Mouse (Mus musculus) intestine, embryonic 15.5 days (tissue): ENCODE measurements around the gene Max. TPM values are rescaled to one million over a fixed set of nuclear protein-coding genes. Genes with fewer than 3 reads are reported as not detected.

Experiments used
- ATAC-seq: fragments of 200-750 bp; cut with Nextera tagmentation; 2 replicates; pipeline ENCODE4 v1.8.0; 2017; ENCODE audit warnings: moderate TSS enrichment, moderate library complexity
- H3K27ac ChIP-seq: fragments of 300-500 bp; sonication (generic); 2 replicates; pipeline ENCODE4 v1.5.1; 2015; ENCODE audit warnings: mild to moderate bottlenecking, inconsistent platforms
- H3K27me3 ChIP-seq: fragments of 300-500 bp; sonication (generic); replicated peaks from 2 replicates; pipeline ENCODE4 v1.6.1; 2015; ENCODE audit warnings: inconsistent platforms
- H3K36me3 ChIP-seq: fragments of 300-500 bp; sonication (generic); 2 replicates; pipeline ENCODE4 v1.6.1; 2015; ENCODE audit warnings: inconsistent platforms
- H3K4me1 ChIP-seq: fragments of 300-500 bp; sonication (generic); replicated peaks from 2 replicates; pipeline ENCODE4 v1.6.1; 2015; ENCODE audit warnings: inconsistent platforms
- H3K4me2 ChIP-seq: fragments of 300-500 bp; sonication (generic); replicated peaks from 2 replicates; pipeline ENCODE4 v1.6.1; 2015; ENCODE audit warnings: mild to moderate bottlenecking, inconsistent platforms
- H3K4me3 ChIP-seq: fragments of 300-500 bp; sonication (generic); replicated peaks from 2 replicates; pipeline ENCODE4 v1.5.1; 2015; ENCODE audit warnings: inconsistent platforms
- H3K9ac ChIP-seq: fragments of 300-500 bp; sonication (generic); 2 replicates; pipeline ENCODE4 v1.6.1; 2015; ENCODE audit warnings: inconsistent platforms
- H3K9me3 ChIP-seq: fragments of 300-500 bp; sonication (generic); 2 replicates; pipeline ENCODE4 v1.6.1; 2016; ENCODE audit warnings: inconsistent platforms
- WGBS: fragments of 180-500 bp; shearing (Covaris S2); methylation state at CpG from one replicate; pipeline ENCODE4 v1.1.7; 2015; 5-methylcytosine and 5-hydroxymethylcytosine counted together
- polyA plus RNA-seq: library from polyadenylated mRNA; unstranded; fragments of >200 nt; fragmentation: Nextera tagmentation; extraction: Ambion mirVana; gene quantifications from 2 replicates; pipeline ENCODE4 v1.2.1, GENCODE M21; 2015

Gene Max
- polyA plus RNA-seq, 1 experiment from 2014 or later: 13.1 TPM

GRCm38 (mm10) chr12:76982818-76983471 is 20.9 kb upstream of the Max start:
- H3K27ac ChIP-seq: no peak overlapping the region
- H3K36me3 ChIP-seq: no peaks in the 10 kb centered on the region
- peak; percentile 45 for ATAC-seq
- no peaks in the 10 kb centered on the region for H3K9me3 ChIP-seq
- H3K27me3 ChIP-seq: no peaks in the 10 kb centered on the region
- WGBS: 37% methylated on average over 16 of the region's 16 CpGs
- no peak overlapping the region for H3K4me3 ChIP-seq
- no peaks in the 10 kb centered on the region for H3K4me1 ChIP-seq
- H3K9ac ChIP-seq: no peak overlapping the region
- no peak overlapping the region for H3K4me2 ChIP-seq

GRCm38 (mm10) chr12:76979530-76979929 is 17.5 kb upstream of the Max start:
- no peak for ATAC-seq
- Histone ChIP-seq H3K4me2 (no peak overlapping the region), H3K9ac (no peak overlapping the region), H3K27ac (no peak overlapping the region), H3K27me3 (no peaks in the 10 kb centered on the region), H3K4me1 (no peaks in the 10 kb centered on the region), H3K9me3 (no peaks in the 10 kb centered on the region), H3K4me3 (no peak overlapping the region), H3K36me3 (no peaks in the 10 kb centered on the region)
- 81% methylated on average over 3 of the region's 3 CpGs for WGBS

- Histone ChIP-seq H3K27ac (no peak overlapping the region), H3K9me3 (no peaks in the 10 kb centered on the region)
These were observed 10.7 kb upstream of the Max start for GRCm38 (mm10) chr12:76972669-76973068.

GRCm38 (mm10) chr12:76972241-76972640 is 10.2 kb upstream of the Max start:
- H3K27ac ChIP-seq: no peak overlapping the region
- H3K4me1 ChIP-seq: no peaks in the 10 kb centered on the region
- no peaks in the 10 kb centered on the region for H3K9me3 ChIP-seq
- H3K4me2 ChIP-seq: no peak overlapping the region
- no peak overlapping the region for H3K9ac ChIP-seq
- ATAC-seq: no peak
- H3K4me3 ChIP-seq: no peak overlapping the region
- no peaks in the 10 kb centered on the region for H3K27me3 ChIP-seq
- H3K36me3 ChIP-seq: no peaks in the 10 kb centered on the region
- 86% methylated on average over 11 of the region's 11 CpGs for WGBS

More at GRCm38 (mm10) chr12:76972669-76973068, 10.7 kb upstream of the Max start:
- 79% methylated on average over 10 of the region's 10 CpGs for WGBS
- H3K4me2 ChIP-seq: no peak overlapping the region
- no peak overlapping the region for H3K4me3 ChIP-seq
- no peak for ATAC-seq
- H3K36me3 ChIP-seq: no peaks in the 10 kb centered on the region
- H3K9ac ChIP-seq: no peak overlapping the region
- no peaks in the 10 kb centered on the region for H3K4me1 ChIP-seq
- no peaks in the 10 kb centered on the region for H3K27me3 ChIP-seq

- Histone ChIP-seq H3K27me3 (no peaks in the 10 kb centered on the region), H3K27ac (no peak overlapping the region), H3K9ac (no peak overlapping the region), H3K36me3 (no peaks in the 10 kb centered on the region), H3K9me3 (no peaks in the 10 kb centered on the region), H3K4me1 (no peaks in the 10 kb centered on the region), H3K4me3 (no peak overlapping the region), H3K4me2 (no peak overlapping the region)
- WGBS: 63% methylated on average over 7 of the region's 7 CpGs
- 0 out of 2 replicates have a peak, but pooled peaks have one; percentile 41 for ATAC-seq
These were observed 9.7 kb upstream of the Max start for GRCm38 (mm10) chr12:76971642-76972221.

- 24% methylated on average over 4 of the region's 4 CpGs for WGBS
- no peak overlapping the region for H3K9ac ChIP-seq
- peaks cover 2% of the 10 kb centered on the region for H3K4me1 ChIP-seq
- H3K36me3 ChIP-seq: no peaks in the 10 kb centered on the region
- H3K9me3 ChIP-seq: no peaks in the 10 kb centered on the region
- no peak for ATAC-seq
- H3K27ac ChIP-seq: no peak overlapping the region
- H3K27me3 ChIP-seq: no peaks in the 10 kb centered on the region
- no peak overlapping the region for H3K4me2 ChIP-seq
- H3K4me3 ChIP-seq: no peak overlapping the region
These were observed 3.9 kb upstream of the Max start for GRCm38 (mm10) chr12:76965876-76966275.

GRCm38 (mm10) chr12:76965089-76965488 is 3.1 kb upstream of the Max start:
- Histone ChIP-seq H3K36me3 (no peaks in the 10 kb centered on the region), H3K27me3 (no peaks in the 10 kb centered on the region), H3K4me2 (no peak overlapping the region), H3K9me3 (no peaks in the 10 kb centered on the region), H3K4me1 (peaks cover 8% of the 10 kb centered on the region), H3K9ac (no peak overlapping the region), H3K27ac (no peak overlapping the region), H3K4me3 (no peak overlapping the region)
- no peak for ATAC-seq
- WGBS: 43% methylated on average over 5 of the region's 5 CpGs

- Histone ChIP-seq H3K9me3 (no peaks in the 10 kb centered on the region), H3K4me2 (peak overlapping the region; percentile 77), H3K4me3 (peak overlapping the region; percentile 94), H3K36me3 (peaks cover 6% of the 10 kb centered on the region; the same call in 1 of the 2 replicates), H3K9ac (peak overlapping the region; percentile 88), H3K27ac (peak overlapping the region; percentile 67), H3K27me3 (no peaks in the 10 kb centered on the region), H3K4me1 (peaks cover 8% of the 10 kb centered on the region)
- WGBS: 5% methylated on average over 37 of the region's 45 CpGs
- ATAC-seq: peak; percentile 40
These were observed 709 bp downstream of the Max start for GRCm38 (mm10) chr12:76961052-76961931.

- H3K4me1 ChIP-seq: peaks cover 11% of the 10 kb centered on the region
- no peaks in the 10 kb centered on the region for H3K27me3 ChIP-seq
- ATAC-seq: no peak
- H3K9ac ChIP-seq: no peak overlapping the region
- H3K4me3 ChIP-seq: no peak overlapping the region
- no peak overlapping the region for H3K4me2 ChIP-seq
- no peaks in the 10 kb centered on the region for H3K9me3 ChIP-seq
- no peak overlapping the region for H3K27ac ChIP-seq
- peaks cover 21% of the 10 kb centered on the region; the same call in 1 of the 2 replicates for H3K36me3 ChIP-seq
- 68% methylated on average over 5 of the region's 5 CpGs for WGBS
These were observed 4.3 kb downstream of the Max start for GRCm38 (mm10) chr12:76957688-76958087.

- whole genome bisulfite sequencing: 53% methylated on average over 10 of the region's 10 CpGs
- Histone ChIP-seq H3K4me1 (0 out of 2 replicates have a peak, but pooled peaks cover 2% of the 10 kb centered on the region), H3K27ac (0 out of 2 replicates have a peak overlapping the region, but pooled peaks have one; percentile 22), H3K4me2 (no peak overlapping the region), H3K4me3 (no peak overlapping the region), H3K9me3 (no peaks in the 10 kb centered on the region), H3K9ac (no peak overlapping the region), H3K36me3 (peaks cover 31% of the 10 kb centered on the region; the same call in 1 of the 2 replicates), H3K27me3 (no peaks in the 10 kb centered on the region)
- no peak for ATAC-seq
These were observed 7.1 kb downstream of the Max start for GRCm38 (mm10) chr12:76954698-76955423.

GRCm38 (mm10) chr12:76953750-76954363 is 8.1 kb downstream of the Max start:
- 64% methylated on average over 2 of the region's 2 CpGs for whole genome bisulfite sequencing
- peaks cover 31% of the 10 kb centered on the region; the same call in 1 of the 2 replicates for H3K36me3 ChIP-seq
- H3K9me3 ChIP-seq: no peaks in the 10 kb centered on the region
- no peak overlapping the region for H3K27ac ChIP-seq
- no peaks in the 10 kb centered on the region for H3K27me3 ChIP-seq
- no peak overlapping the region for H3K4me3 ChIP-seq
- H3K9ac ChIP-seq: no peak overlapping the region
- no peak overlapping the region for H3K4me2 ChIP-seq
- ATAC-seq: no peak
- H3K4me1 ChIP-seq: 0 out of 2 replicates have a peak, but pooled peaks cover 2% of the 10 kb centered on the region
